Mouse (Mus musculus): ENCODE data around the gene Zfp69. TPM values are rescaled to one million over a fixed set of nuclear protein-coding genes. Genes with fewer than 3 reads are reported as not detected.

Zfp69 gene
- 9.7 and 10.9 TPM in 2 replicates for polyA plus RNA-seq (2014; fragmentation: Nextera tagmentation; extraction: Ambion mirVana)

DNA sequence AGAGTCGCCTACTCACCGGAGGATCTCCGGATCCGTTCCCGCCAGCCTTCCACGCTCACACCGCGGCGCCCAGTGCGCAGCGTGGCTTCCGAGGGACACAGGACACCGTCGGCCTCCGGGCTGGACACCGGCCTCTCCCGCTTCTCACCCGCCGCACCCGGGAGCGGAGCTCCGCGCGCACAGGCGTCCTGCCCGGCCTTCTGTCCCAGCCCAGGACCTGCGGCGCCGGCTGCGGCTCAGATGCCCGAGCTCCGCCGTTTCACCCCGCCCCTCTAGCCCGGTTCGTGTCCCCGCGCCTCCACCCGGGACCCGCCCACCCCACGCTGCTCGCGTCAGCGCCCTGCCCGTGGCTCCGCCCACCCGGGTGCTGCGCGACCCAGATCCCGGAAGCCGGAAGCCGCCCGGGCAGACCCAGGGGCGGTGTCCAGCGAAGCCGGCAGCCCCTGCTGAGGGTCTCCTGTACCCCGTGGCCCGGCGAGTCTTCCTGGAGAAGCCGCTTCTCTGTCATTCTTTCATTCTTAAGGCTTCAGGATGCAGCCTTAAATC is at the start of gene Zfp69:
Zfp69 (minus strand) TSS at position 272 of the 546 bp plus-strand sequence.
- H3K9ac ChIP-seq (ENCODE audit: low read depth, low read length) = peak within 1 kb of the TSS; percentile 84
- H3K4me3 ChIP-seq (ENCODE audit: low read depth, low read length) = peak within 1 kb of the TSS; percentile 76
- DNase-seq (ENCODE audit: low spot score) = peak; percentile 93
- no peaks in the 10 kb centered on the region for H3K9me3 ChIP-seq (ENCODE audit: control insufficient read depth, low read length)
- no peaks in the 10 kb centered on the region for H3K27me3 ChIP-seq (ENCODE audit: control insufficient read depth, insufficient read depth, low read length)
- H3K27ac ChIP-seq (ENCODE audit: low read depth, low read length) = peak within 1 kb of the TSS; percentile 60
- WGBS = 0% methylated on average over 46 of the region's 60 CpGs
- no peaks in the 10 kb centered on the region for H3K36me3 ChIP-seq (ENCODE audit: control insufficient read depth, insufficient read depth, low read length)
- H3K4me2 ChIP-seq (replicated peaks; ENCODE audit: low read depth, low read length) = peak within 1 kb of the TSS; percentile 77
- peak; percentile 97 for ATAC-seq (ENCODE audit: low FRiP score)
- H3K4me1 ChIP-seq (replicated peaks; ENCODE audit: control insufficient read depth, insufficient read depth, low read length) = no peaks in the 10 kb centered on the region

DNA sequence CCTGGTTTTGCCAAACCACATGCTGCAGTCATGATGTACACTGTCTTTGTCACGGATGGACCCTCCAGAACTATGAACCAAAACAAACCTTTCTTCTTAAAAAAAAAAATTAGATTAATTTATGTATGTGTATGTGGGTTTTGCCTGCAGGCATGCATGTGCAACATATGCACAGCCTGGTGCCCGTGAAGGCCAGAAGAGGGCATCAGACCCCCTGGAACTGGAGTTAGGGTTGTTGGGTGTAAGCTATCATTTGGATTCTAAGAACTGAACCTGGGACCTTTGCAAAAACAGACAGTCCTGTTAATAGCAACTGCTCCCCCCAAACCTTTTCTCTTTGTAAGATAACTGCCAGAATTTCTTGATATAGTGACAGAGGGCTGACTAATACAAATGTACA is 49.5 kb upstream of the Zfp69 start:
- H3K36me3 ChIP-seq (ENCODE audit: control insufficient read depth, insufficient read depth, low read length) = no peaks in the 10 kb centered on the region
- H3K9ac ChIP-seq (ENCODE audit: low read depth, low read length) = no peak overlapping the region
- 83% methylated on average over 2 of the region's 2 CpGs for WGBS
- no peaks in the 10 kb centered on the region for H3K9me3 ChIP-seq (ENCODE audit: control insufficient read depth, low read length)
- no peak overlapping the region for H3K27ac ChIP-seq (ENCODE audit: low read depth, low read length)
- peaks cover 3% of the 10 kb centered on the region for H3K4me1 ChIP-seq (replicated peaks; ENCODE audit: control insufficient read depth, insufficient read depth, low read length)
- ATAC-seq (ENCODE audit: low FRiP score) (no peak), DNase-seq (ENCODE audit: low spot score) (no peak)
- no peak overlapping the region for H3K4me2 ChIP-seq (replicated peaks; ENCODE audit: low read depth, low read length)
- H3K27me3 ChIP-seq (ENCODE audit: control insufficient read depth, insufficient read depth, low read length) = no peaks in the 10 kb centered on the region
- H3K4me3 ChIP-seq (ENCODE audit: low read depth, low read length) = no peak overlapping the region

DNA sequence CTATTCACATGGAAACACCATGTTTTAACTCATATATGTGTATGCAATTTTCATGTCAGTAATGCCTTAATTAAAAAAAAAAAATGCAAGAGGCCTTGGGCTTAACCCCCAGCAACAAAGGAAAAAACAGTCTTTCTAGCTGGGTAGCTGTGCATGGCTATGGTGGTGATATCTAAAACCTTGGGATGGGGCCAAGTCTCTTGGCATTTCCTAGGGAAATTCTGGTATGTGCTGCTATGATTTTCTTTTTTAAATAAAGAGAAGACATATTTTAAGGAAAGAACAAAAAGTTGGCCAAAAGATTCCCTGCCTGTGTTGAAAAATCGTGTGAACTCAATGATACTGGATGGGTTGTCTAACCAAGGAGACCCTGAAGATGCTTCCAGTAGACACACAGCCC is 44.4 kb upstream of the Zfp69 start:
- 88% methylated on average over 1 of the region's 1 CpGs for WGBS
- H3K9me3 ChIP-seq (ENCODE audit: control insufficient read depth, low read length) = no peaks in the 10 kb centered on the region
- DNase-seq (ENCODE audit: low spot score) (no peak), ATAC-seq (ENCODE audit: low FRiP score) (no peak)
- no peaks in the 10 kb centered on the region for H3K27me3 ChIP-seq (ENCODE audit: control insufficient read depth, insufficient read depth, low read length)
- H3K4me1 ChIP-seq (replicated peaks; ENCODE audit: control insufficient read depth, insufficient read depth, low read length) = no peaks in the 10 kb centered on the region
- no peak overlapping the region for H3K4me2 ChIP-seq (replicated peaks; ENCODE audit: low read depth, low read length)
- no peak overlapping the region for H3K9ac ChIP-seq (ENCODE audit: low read depth, low read length)
- H3K4me3 ChIP-seq (ENCODE audit: low read depth, low read length) = no peak overlapping the region
- no peaks in the 10 kb centered on the region for H3K36me3 ChIP-seq (ENCODE audit: control insufficient read depth, insufficient read depth, low read length)
- no peak overlapping the region for H3K27ac ChIP-seq (ENCODE audit: low read depth, low read length)

- DNase-seq (ENCODE audit: low spot score) (no peak), ATAC-seq (ENCODE audit: low FRiP score) (no peak)
- no peak overlapping the region for H3K4me3 ChIP-seq (ENCODE audit: low read depth, low read length)
- no peak overlapping the region for H3K27ac ChIP-seq (ENCODE audit: low read depth, low read length)
- 78% methylated on average over 1 of the region's 1 CpGs for WGBS
- no peak overlapping the region for H3K9ac ChIP-seq (ENCODE audit: low read depth, low read length)
- no peaks in the 10 kb centered on the region for H3K36me3 ChIP-seq (ENCODE audit: control insufficient read depth, insufficient read depth, low read length)
- H3K4me2 ChIP-seq (replicated peaks; ENCODE audit: low read depth, low read length) = no peak overlapping the region
- no peaks in the 10 kb centered on the region for H3K27me3 ChIP-seq (ENCODE audit: control insufficient read depth, insufficient read depth, low read length)
- H3K9me3 ChIP-seq (ENCODE audit: control insufficient read depth, low read length) = no peaks in the 10 kb centered on the region
- no peaks in the 10 kb centered on the region for H3K4me1 ChIP-seq (replicated peaks; ENCODE audit: control insufficient read depth, insufficient read depth, low read length)
Observed at GRCm38 (mm10) chr4:120993025-120993424, 41.5 kb upstream of the Zfp69 start.

DNA sequence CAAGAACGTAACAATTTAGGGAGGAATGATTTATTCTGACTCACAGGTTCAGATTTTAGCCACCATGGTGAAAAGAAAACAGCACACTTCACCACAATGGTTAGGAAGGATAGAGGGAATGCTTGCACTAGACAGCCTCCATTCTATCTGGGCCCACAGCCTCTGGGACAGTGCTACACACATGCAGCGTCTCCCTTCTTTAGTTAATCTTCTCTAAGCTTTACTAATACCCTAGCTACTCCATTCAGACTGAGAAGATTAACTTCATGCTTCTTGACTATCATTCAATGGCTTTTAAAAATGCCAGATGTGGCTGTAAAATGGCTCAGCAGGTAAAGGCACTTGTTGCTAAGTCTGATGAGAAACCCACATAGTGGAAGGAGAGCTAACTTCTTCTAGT is 40.8 kb upstream of the Zfp69 start:
- Histone ChIP-seq H3K9ac (ENCODE audit: low read depth, low read length) (no peak overlapping the region), H3K9me3 (ENCODE audit: control insufficient read depth, low read length) (no peaks in the 10 kb centered on the region), H3K27ac (ENCODE audit: low read depth, low read length) (no peak overlapping the region), H3K4me3 (ENCODE audit: low read depth, low read length) (no peak overlapping the region), H3K27me3 (ENCODE audit: control insufficient read depth, insufficient read depth, low read length) (no peaks in the 10 kb centered on the region), H3K4me1 (replicated peaks; ENCODE audit: control insufficient read depth, insufficient read depth, low read length) (no peaks in the 10 kb centered on the region), H3K4me2 (replicated peaks; ENCODE audit: low read depth, low read length) (no peak overlapping the region), H3K36me3 (ENCODE audit: control insufficient read depth, insufficient read depth, low read length) (no peaks in the 10 kb centered on the region)
- ATAC-seq (ENCODE audit: low FRiP score) (no peak), DNase-seq (ENCODE audit: low spot score) (no peak)
- WGBS = 81% methylated on average over 2 of the region's 2 CpGs

- Histone ChIP-seq H3K4me2 (replicated peaks; ENCODE audit: low read depth, low read length) (no peak overlapping the region), H3K27ac (ENCODE audit: low read depth, low read length) (no peak overlapping the region), H3K36me3 (ENCODE audit: control insufficient read depth, insufficient read depth, low read length) (no peaks in the 10 kb centered on the region), H3K4me3 (ENCODE audit: low read depth, low read length) (no peak overlapping the region), H3K4me1 (replicated peaks; ENCODE audit: control insufficient read depth, insufficient read depth, low read length) (no peaks in the 10 kb centered on the region), H3K27me3 (ENCODE audit: control insufficient read depth, insufficient read depth, low read length) (no peaks in the 10 kb centered on the region), H3K9me3 (ENCODE audit: control insufficient read depth, low read length) (no peaks in the 10 kb centered on the region), H3K9ac (ENCODE audit: low read depth, low read length) (no peak overlapping the region)
- ATAC-seq (ENCODE audit: low FRiP score) (no peak), DNase-seq (ENCODE audit: low spot score) (no peak)
- 76% methylated on average over 4 of the region's 4 CpGs for WGBS
Observed at GRCm38 (mm10) chr4:120987319-120987718, 35.8 kb upstream of the Zfp69 start.

GRCm38 (mm10) chr4:120986446-120986845 is 34.9 kb upstream of the Zfp69 start:
- Histone ChIP-seq H3K36me3 (ENCODE audit: control insufficient read depth, insufficient read depth, low read length) (no peaks in the 10 kb centered on the region), H3K4me1 (replicated peaks; ENCODE audit: control insufficient read depth, insufficient read depth, low read length) (no peaks in the 10 kb centered on the region), H3K27me3 (ENCODE audit: control insufficient read depth, insufficient read depth, low read length) (no peaks in the 10 kb centered on the region), H3K4me2 (replicated peaks; ENCODE audit: low read depth, low read length) (no peak overlapping the region), H3K9me3 (ENCODE audit: control insufficient read depth, low read length) (no peaks in the 10 kb centered on the region), H3K4me3 (ENCODE audit: low read depth, low read length) (no peak overlapping the region), H3K9ac (ENCODE audit: low read depth, low read length) (no peak overlapping the region), H3K27ac (ENCODE audit: low read depth, low read length) (no peak overlapping the region)
- WGBS = 34% methylated on average over 6 of the region's 6 CpGs
- ATAC-seq (ENCODE audit: low FRiP score) (no peak), DNase-seq (ENCODE audit: low spot score) (peak; percentile 73)

GRCm38 (mm10) chr4:120978221-120978620 is 26.7 kb upstream of the Zfp69 start:
- Histone ChIP-seq H3K36me3 (ENCODE audit: control insufficient read depth, insufficient read depth, low read length) (no peaks in the 10 kb centered on the region), H3K9me3 (ENCODE audit: control insufficient read depth, low read length) (no peaks in the 10 kb centered on the region), H3K4me2 (replicated peaks; ENCODE audit: low read depth, low read length) (no peak overlapping the region), H3K4me1 (replicated peaks; ENCODE audit: control insufficient read depth, insufficient read depth, low read length) (no peaks in the 10 kb centered on the region), H3K4me3 (ENCODE audit: low read depth, low read length) (no peak overlapping the region), H3K9ac (ENCODE audit: low read depth, low read length) (no peak overlapping the region), H3K27me3 (ENCODE audit: control insufficient read depth, insufficient read depth, low read length) (no peaks in the 10 kb centered on the region), H3K27ac (ENCODE audit: low read depth, low read length) (no peak overlapping the region)
- ATAC-seq (ENCODE audit: low FRiP score) = no peak
- DNase-seq (ENCODE audit: low spot score) = no peak
- 93% methylated on average over 3 of the region's 3 CpGs for WGBS

GRCm38 (mm10) chr4:120975428-120975734 is 23.9 kb upstream of the Zfp69 start:
- Histone ChIP-seq H3K4me3 (ENCODE audit: low read depth, low read length) (no peak overlapping the region), H3K36me3 (ENCODE audit: control insufficient read depth, insufficient read depth, low read length) (no peaks in the 10 kb centered on the region), H3K27me3 (ENCODE audit: control insufficient read depth, insufficient read depth, low read length) (no peaks in the 10 kb centered on the region), H3K9ac (ENCODE audit: low read depth, low read length) (no peak overlapping the region), H3K4me1 (replicated peaks; ENCODE audit: control insufficient read depth, insufficient read depth, low read length) (no peaks in the 10 kb centered on the region), H3K4me2 (replicated peaks; ENCODE audit: low read depth, low read length) (no peak overlapping the region), H3K9me3 (ENCODE audit: control insufficient read depth, low read length) (no peaks in the 10 kb centered on the region), H3K27ac (ENCODE audit: low read depth, low read length) (no peak overlapping the region)
- WGBS = 91% methylated on average over 4 of the region's 4 CpGs
- no peak for DNase-seq (ENCODE audit: low spot score)
- no peak for ATAC-seq (ENCODE audit: low FRiP score)

Data from hindbrain, embryonic 11.5 days (tissue).